Mouse (Mus musculus) urinary bladder, postnatal 4 days (tissue): Measurements from ENCODE around the gene P4ha1.
"Not testable (repeated sequence)": the region's sequence is repeated elsewhere in the genome, so short reads cannot be mapped to it uniquely, and the experiment has no call there.

Experiments used
- DNase-seq, 2 experiments: peaks; one replicate each; pipeline ENCODE4 v3.0.0; 2021 to 2022; ENCODE audit warnings: low spot score in 2 of 2

Gene P4ha1

DNA sequence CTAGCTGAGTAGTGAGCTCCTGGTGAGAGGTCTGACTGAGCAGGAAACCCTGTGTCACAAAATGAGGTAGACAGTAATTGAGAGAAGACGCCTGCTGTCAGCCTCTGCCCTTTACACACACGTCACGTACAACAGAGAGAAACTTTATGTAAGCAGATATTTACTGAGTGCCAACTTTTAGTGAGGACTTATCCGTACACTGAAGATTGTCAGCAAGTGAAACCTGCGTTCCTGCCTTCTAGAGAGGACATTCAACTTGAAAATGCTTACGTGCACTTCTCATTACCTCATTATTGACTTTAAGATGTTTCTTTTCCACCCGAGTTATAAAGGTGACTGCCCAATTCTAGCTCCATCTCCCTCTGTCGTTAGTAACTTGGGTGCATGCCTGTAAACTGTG lies 45.6 kb downstream of the P4ha1 start:
- DNase-seq: no peak

DNA sequence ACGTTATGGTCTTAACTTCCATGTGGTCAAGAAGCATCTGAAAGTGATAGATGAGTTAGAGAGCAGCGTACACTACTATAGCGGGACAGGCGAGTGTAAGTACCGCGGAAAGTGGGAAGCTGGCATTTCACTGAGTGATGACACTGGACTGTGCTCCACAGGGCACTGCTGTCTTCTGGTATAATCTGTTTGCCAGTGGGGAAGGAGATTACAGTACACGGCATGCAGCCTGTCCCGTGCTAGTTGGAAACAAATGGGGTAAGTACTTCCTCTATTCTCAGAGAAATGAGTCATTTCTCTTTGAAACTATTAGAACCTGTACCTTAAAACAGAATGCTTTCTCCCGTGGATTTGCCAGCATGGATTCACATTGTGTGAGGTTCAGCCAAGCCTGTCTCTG lies 46.3 kb downstream of the P4ha1 start:
- no peak for DNase-seq

- DNase-seq: no peak
Measured at GRCm38 (mm10) chr10:59377906-59378305, 54.8 kb downstream of the P4ha1 start.

GRCm38 (mm10) chr10:59378728-59379127 lies 55.6 kb downstream of the P4ha1 start:
- DNase-seq: no peak

DNA sequence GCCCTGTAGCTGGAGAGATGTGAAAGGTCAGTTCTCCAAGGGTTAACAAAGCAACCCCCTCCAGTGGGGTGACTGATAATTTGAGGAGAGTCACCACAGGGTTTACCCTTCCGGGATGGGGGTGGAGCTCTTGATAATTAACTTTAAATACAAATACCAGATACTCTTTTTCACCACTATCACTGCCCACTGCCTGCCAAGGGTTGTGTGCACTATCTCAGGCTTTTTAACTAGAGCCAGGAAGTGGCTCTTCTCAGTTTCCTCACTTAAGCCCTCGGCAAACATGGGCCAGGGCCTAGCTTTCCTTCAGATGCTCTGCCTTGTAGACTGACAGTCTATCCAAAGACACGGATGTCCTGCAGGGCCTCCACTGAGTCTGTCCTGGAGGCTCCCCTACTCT lies 56.8 kb downstream of the P4ha1 start:
- no peak for DNase-seq

DNA sequence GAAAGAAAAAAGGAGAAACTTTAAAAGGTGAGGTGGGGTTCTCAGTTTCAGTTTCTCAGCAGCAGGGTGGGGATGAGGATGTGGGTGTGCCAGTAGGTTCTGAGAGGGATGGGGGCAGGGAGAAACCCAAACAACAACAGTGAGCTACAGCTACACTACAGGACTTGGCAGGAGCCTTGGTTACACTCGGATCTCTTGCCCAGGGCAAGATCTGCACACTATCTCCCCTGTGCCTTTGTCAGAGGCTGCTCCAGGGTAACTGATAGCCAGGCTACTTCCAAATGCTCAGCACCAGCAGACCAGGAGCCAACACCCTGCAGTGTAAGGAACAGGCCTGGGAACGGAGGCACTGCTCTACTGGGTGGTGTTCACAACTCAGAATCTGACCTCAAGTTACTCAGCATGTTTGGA lies 57.3 kb downstream of the P4ha1 start:
- DNase-seq: no peak

DNA sequence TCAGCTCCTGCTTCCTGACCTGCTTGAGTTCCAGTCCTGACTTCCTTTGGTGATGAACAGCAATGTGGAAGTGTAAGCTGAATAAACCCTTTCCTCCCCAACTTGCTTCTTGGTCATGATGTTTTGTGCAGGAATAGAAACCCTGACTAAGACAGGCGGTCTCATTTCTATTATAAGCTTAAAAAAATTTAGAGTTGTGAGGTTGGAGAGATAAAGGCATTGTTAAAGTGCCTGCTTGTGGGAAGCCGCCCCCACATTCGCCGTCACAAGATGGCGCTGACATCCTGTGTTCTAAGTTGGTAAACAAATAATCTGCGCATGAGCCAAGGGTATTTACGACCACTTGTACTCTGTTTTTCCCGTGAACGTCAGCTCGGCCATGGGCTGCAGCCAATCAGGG lies 58.5 kb downstream of the P4ha1 start:
- not testable (repeated sequence) for DNase-seq

- no peak for DNase-seq
Measured at GRCm38 (mm10) chr10:59386951-59387350, 63.9 kb downstream of the P4ha1 start.

DNA sequence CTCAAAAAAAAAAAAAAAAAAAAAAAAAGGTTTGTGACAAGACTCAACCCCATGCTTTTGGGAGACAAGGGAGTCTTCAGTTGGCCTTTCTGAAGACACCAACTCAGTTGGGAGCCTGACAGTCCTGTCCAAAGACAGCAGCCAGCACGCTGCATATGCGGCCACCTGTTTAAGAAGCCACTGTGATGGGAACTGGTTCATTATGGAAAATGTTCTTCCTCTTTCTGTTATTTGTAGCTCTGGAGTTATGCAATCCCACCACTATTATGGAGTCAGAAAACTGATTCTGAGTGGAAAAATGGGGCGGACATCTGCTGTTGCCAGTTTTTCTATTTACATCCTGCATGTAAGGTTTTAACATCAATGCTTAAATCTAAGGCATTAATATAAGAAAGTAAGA lies 66.6 kb downstream of the P4ha1 start:
- DNase-seq: no peak

- DNase-seq: no peak
Measured at GRCm38 (mm10) chr10:59391907-59392306, 68.8 kb downstream of the P4ha1 start.

GRCm38 (mm10) chr10:59395461-59395860 lies 72.4 kb downstream of the P4ha1 start, which contains the start of gene Gm10273:
Gm10273 (plus strand) TSS chr10:59395632.
- not testable (repeated sequence) for DNase-seq

GRCm38 (mm10) chr10:59402899-59403792 lies 80.0 kb downstream of the P4ha1 start, which contains the start of gene Pla2g12b:
Pla2g12b (plus strand) TSS chr10:59403660.
- DNase-seq: no peak

GRCm38 (mm10) chr10:59403793-59404149 lies 80.7 kb downstream of the P4ha1 start:
- no peak for DNase-seq

DNA sequence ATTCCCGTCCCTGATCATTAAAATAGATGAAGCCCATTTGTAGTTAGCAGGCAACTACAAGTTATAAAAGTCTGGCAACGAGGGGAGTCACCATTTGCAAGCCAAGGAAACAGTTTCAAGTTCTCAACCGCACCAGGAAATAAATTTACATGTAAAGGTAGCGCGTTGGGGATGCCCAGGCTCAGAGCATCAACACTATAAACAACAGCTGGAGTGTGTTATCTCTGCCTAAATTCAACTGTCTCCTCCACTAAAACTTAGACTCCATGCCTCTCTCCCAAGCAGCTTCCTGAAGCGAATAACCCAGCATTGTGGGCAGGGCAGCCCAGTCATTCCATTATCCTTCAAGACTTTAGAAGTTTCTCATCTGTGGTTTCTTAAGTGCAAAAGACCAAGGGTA lies 85.4 kb downstream of the P4ha1 start:
- no peak for DNase-seq

- DNase-seq: no peak
Measured at GRCm38 (mm10) chr10:59410264-59410663, 87.2 kb downstream of the P4ha1 start.

DNA sequence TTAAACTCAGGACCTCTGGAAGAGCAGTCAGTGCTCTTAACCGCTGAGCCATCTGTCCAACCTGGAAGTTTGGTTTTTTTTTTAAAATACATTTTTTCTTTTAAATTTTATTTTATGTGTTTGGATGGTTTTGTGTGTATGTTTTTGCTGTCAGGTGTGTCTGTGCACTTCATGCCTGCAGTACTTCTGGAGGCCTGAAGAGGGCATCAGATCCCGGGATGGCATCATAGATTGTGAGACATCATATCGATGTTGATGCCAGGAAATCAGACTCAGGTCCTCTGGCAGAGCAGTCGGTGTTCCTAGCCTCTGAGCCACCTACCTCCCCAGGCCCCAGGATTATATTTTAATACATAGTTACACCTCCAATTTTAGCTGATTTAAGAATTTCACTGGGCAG lies 90.6 kb downstream of the P4ha1 start:
- no peak for DNase-seq

GRCm38 (mm10) chr10:59416623-59417022 lies 93.5 kb downstream of the P4ha1 start:
- DNase-seq: no peak

GRCm38 (mm10) chr10:59419516-59419915 lies 96.4 kb downstream of the P4ha1 start:
- DNase-seq: no peak
